Mouse (Mus musculus) stomach, adult 2 months (tissue): Measurements from ENCODE around the gene Pih1h3b. TPM values are rescaled to one million over a fixed set of nuclear protein-coding genes. Genes with fewer than 3 reads are reported as not detected.

Source experiments
- polyA plus RNA-seq: library from polyadenylated mRNA; depleted of rRNA; stranded (reverse); fragments of >200 nt; gene quantifications from 2 replicates; pipeline ENCODE4 v1.2.3, GENCODE M21; 2012; rRNA removed

Pih1h3b gene
- not detected in 2 replicates for polyA plus RNA-seq

GRCm38 (mm10) chrX:140062135-140062975 is at the start of gene Pih1h3b, which contains the start of gene Nup62cl:
TSS of gene Pih1h3b (plus strand) at chrX:140062879.
TSS of gene Nup62cl (minus strand) at chrX:140062712.

Other genes with a start within 250 kb of the Pih1h3b start
- gene Morc4, start 191.2 kb upstream of the Pih1h3b start, polyA plus RNA-seq = 0.45 and 0.74 TPM in 2 replicates
- gene Rbm41, start 64.3 kb upstream of the Pih1h3b start, polyA plus RNA-seq = 0.18 TPM in 1 of 2 replicates, not detected in the other
- gene Nup62cl, start 167 bp upstream of the Pih1h3b start, polyA plus RNA-seq = 0.57 TPM in 2 replicates